Mouse (Mus musculus): ENCODE results near the gene Krt42.

DNA sequence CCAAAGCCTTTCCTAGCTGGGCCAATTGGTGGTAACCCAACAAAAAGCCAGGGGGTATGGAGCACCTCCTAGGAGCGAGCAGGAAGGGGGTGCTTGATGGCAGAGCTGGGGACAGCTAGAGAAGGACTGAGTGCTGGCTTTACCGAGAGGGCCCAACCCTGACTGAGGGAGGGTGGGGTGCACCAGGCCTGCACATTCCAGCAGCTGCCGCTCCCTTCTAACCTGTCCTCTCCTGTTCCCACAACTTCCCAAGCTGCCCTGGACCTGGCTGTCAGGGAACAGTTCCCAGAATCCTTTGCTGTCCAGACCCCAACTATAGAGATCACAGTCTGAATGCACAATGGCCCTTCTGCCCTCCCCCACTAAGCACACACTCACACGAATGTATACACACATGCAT, 15.3 kb upstream of the Krt42 start:
- no peak for TF ChIP-seq CTCF (IDR thresholded peaks at IDR 0.05; ENCODE audit: extremely low read depth, insufficient read depth, low read length)
- no peak for TF ChIP-seq POLR2A (IDR thresholded peaks at IDR 0.05; ENCODE audit: extremely low read depth, insufficient read depth, low read length)

Data from cortical plate, adult 2 months (tissue).